Mouse (Mus musculus) stomach, embryonic 14.5 days (tissue): ENCODE measurements around the gene Nhlrc3. TPM values are rescaled to one million over a fixed set of nuclear protein-coding genes. Genes with fewer than 3 reads are reported as not detected.
A peak's percentile ranks its signal among the peaks of the same experiment; 100 is the strongest.

Source experiments
- ATAC-seq: fragments of 200-750 bp; cut with Nextera tagmentation; 2 replicates; pipeline ENCODE4 v1.8.0; 2017; ENCODE audit warnings: low read depth, moderate TSS enrichment; ENCODE audit not compliant: insufficient number of reproducible peaks, insufficient read depth, low FRiP score
- H3K27ac ChIP-seq: fragments of 300-500 bp; sonication (generic); 2 replicates; pipeline ENCODE4 v1.5.1; 2014; ENCODE audit warnings: mild to moderate bottlenecking, low read length, moderate library complexity, mixed read lengths
- H3K27me3 ChIP-seq: fragments of 300-500 bp; sonication (generic); 2 replicates; pipeline ENCODE4 v1.6.1; 2014; ENCODE audit warnings: low read length, control low read depth, mixed read lengths; ENCODE audit not compliant: control insufficient read depth, insufficient read depth
- H3K36me3 ChIP-seq: fragments of 300-500 bp; sonication (generic); 2 replicates; pipeline ENCODE4 v1.6.1; 2014; ENCODE audit warnings: mild to moderate bottlenecking, control low read depth, low read length, moderate library complexity, mixed read lengths; ENCODE audit not compliant: control insufficient read depth, insufficient read depth
- H3K4me1 ChIP-seq: fragments of 300-500 bp; sonication (generic); 2 replicates; pipeline ENCODE4 v1.6.1; 2014; ENCODE audit warnings: low read length, control low read depth, mixed read lengths; ENCODE audit not compliant: control insufficient read depth, insufficient read depth
- H3K4me2 ChIP-seq: fragments of 300-500 bp; sonication (generic); replicated peaks from 2 replicates; pipeline ENCODE4 v1.6.1; 2014; ENCODE audit warnings: low read depth, low read length, control low read depth
- H3K4me3 ChIP-seq: fragments of 300-500 bp; sonication (generic); 2 replicates; pipeline ENCODE4 v1.5.1; 2014; ENCODE audit warnings: low read depth, low read length, control low read depth
- H3K9ac ChIP-seq: fragments of 300-500 bp; sonication (generic); replicated peaks from 2 replicates; pipeline ENCODE4 v1.6.1; 2014; ENCODE audit warnings: low read depth, mild to moderate bottlenecking, control low read depth, low read length, moderate library complexity, mixed read lengths
- H3K9me3 ChIP-seq: fragments of 300-500 bp; sonication (generic); 2 replicates; pipeline ENCODE4 v1.6.1; 2016; ENCODE audit warnings: low read depth, low read length, control low read depth; ENCODE audit not compliant: control insufficient read depth
- WGBS: fragments of 180-500 bp; shearing (Covaris S2); extraction: QIAGEN DNeasy Blood & Tissue Kit; methylation state at CpG from one replicate; pipeline ENCODE4 v1.1.7; 2014; 5-methylcytosine and 5-hydroxymethylcytosine counted together
- polyA plus RNA-seq: library from polyadenylated mRNA; unstranded; fragments of >200 nt; fragmentation: Nextera tagmentation; extraction: Ambion mirVana; gene quantifications from 2 replicates; pipeline ENCODE4 v1.2.1, GENCODE M21; 2014

Gene Nhlrc3
- polyA plus RNA-seq, 1 experiment from 2014 or later = 11.4 TPM

DNA sequence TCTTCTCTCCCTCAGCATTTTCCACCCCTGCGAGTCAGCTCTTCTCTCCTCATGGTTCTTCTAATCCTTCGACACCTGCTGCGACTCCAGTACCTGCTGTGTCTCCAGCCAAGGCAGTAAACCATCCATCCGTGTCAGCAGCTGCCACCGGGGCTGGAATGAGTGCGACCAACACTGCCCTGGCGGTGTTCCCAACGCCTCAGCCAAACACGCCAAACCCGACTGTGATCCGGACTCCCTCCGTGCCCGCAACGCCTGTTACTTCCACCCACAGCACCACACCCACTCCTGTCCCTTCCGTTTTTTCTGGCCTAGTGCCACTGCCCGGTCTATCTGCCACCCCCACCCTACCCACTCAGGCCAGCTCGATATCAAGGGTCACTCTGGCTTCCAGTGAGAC lies 14.3 kb upstream of the Nhlrc3 start:
- Histone ChIP-seq H3K4me3 (no peak overlapping the region), H3K4me2 (no peak overlapping the region), H3K36me3 (peaks cover 64% of the 10 kb centered on the region), H3K4me1 (no peaks in the 10 kb centered on the region), H3K9me3 (no peaks in the 10 kb centered on the region), H3K27ac (no peak overlapping the region), H3K27me3 (no peaks in the 10 kb centered on the region), H3K9ac (no peak overlapping the region)
- ATAC-seq = no peak
- WGBS = 89% methylated on average over 17 of the region's 17 CpGs

DNA sequence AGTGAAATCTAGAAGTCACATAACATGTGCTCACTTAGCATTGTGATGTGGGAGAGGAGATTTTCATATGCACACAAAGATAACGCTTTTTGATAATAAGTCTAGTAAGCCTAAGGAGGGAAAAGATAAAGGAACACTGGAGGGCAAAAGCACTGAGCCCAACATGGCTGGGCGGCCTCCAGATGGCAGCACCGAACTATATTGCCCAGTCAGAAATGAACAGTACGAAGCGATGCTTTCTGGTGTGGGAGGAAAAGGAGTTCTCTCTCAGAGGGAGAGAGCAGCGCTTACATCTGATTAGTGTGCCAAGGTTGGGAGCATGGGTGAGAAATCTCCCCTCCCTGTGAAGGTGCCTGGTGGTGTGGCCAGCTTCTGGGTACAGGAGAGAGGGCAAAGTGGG lies 12.8 kb upstream of the Nhlrc3 start:
- WGBS = 49% methylated on average over 6 of the region's 6 CpGs
- no peaks in the 10 kb centered on the region for H3K9me3 ChIP-seq
- H3K9ac ChIP-seq = no peak overlapping the region
- H3K4me1 ChIP-seq = no peaks in the 10 kb centered on the region
- no peaks in the 10 kb centered on the region for H3K27me3 ChIP-seq
- H3K36me3 ChIP-seq = peaks cover 65% of the 10 kb centered on the region
- ATAC-seq = no peak
- no peak overlapping the region for H3K4me2 ChIP-seq
- H3K4me3 ChIP-seq = no peak overlapping the region
- H3K27ac ChIP-seq = no peak overlapping the region

DNA sequence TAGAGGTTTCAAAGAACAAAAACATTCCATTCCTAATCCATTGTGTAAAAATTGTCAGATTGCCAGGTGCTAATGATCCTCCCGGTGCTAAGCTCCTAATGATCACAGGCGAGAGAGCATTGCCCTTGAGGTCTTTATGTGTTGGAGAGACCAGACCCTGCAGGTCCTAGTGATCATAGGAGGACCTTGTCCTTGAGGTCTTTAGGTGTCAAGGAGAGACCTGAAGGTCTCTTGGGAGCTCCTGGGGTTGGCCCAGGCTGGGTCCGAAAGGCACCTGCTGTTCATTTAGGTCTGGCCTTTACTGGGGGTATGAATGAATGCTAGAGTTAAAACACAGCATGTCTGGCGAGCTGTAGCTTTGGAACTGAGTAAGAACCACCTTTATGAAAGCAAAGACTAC lies 11.0 kb upstream of the Nhlrc3 start:
- no peak for ATAC-seq
- Histone ChIP-seq H3K36me3 (peaks cover 61% of the 10 kb centered on the region), H3K27me3 (no peaks in the 10 kb centered on the region), H3K4me3 (no peak overlapping the region), H3K27ac (no peak overlapping the region), H3K4me2 (no peak overlapping the region), H3K4me1 (no peaks in the 10 kb centered on the region), H3K9me3 (no peaks in the 10 kb centered on the region), H3K9ac (no peak overlapping the region)
- WGBS = 78% methylated on average over 4 of the region's 4 CpGs

DNA sequence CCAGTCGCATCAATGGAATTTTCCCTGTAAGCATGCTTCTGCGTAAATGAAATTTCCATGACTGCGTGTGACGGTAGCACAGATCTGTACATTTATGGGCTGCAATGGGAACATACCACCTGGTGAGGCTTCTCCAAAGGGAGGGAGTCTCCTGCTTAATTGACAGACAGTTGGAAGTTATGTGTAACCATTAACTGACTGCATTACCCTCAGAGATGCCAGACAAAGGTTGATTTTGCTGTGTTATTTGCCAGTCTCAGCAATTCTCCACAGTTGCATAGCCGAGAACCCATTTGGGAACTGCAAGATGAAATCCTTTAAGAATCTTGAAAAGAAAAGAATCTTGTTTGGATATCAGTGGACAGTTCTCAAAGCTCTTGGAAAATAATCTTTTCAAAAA lies 8.9 kb upstream of the Nhlrc3 start:
- peaks cover 48% of the 10 kb centered on the region for H3K36me3 ChIP-seq

DNA sequence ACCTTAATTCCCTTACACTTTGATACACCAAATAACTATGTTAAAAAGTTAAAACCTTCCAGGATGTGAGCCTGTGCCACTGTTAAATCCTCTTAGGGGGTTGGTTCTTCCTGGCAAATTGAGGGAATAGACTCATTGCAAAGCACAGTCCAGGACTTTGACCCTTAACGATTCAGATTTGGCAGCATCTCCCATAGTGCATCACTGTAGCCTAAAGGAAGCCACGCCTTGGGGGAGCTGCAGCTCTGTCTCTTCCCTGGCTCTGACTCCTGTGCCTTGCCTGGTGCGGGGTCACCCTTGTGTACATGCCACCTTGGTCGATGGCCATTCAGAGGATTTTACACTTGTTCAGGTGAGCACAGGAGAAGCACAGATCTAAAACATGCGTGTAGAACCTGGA lies 6.5 kb upstream of the Nhlrc3 start:
- Histone ChIP-seq H3K4me3 (no peak overlapping the region), H3K36me3 (peaks cover 36% of the 10 kb centered on the region), H3K9me3 (no peaks in the 10 kb centered on the region), H3K4me2 (no peak overlapping the region), H3K27ac (no peak overlapping the region), H3K9ac (no peak overlapping the region), H3K4me1 (peaks cover 17% of the 10 kb centered on the region; the same call in 1 of the 2 replicates), H3K27me3 (no peaks in the 10 kb centered on the region)
- 87% methylated on average over 5 of the region's 5 CpGs for WGBS
- no peak for ATAC-seq

More for the DNA sequence above, 8.9 kb upstream of the Nhlrc3 start:
- no peak for ATAC-seq
- Histone ChIP-seq H3K4me2 (no peak overlapping the region), H3K4me1 (0 out of 2 replicates have a peak, but pooled peaks cover 3% of the 10 kb centered on the region), H3K27me3 (no peaks in the 10 kb centered on the region), H3K9me3 (no peaks in the 10 kb centered on the region), H3K4me3 (no peak overlapping the region), H3K9ac (no peak overlapping the region), H3K27ac (no peak overlapping the region)
- 96% methylated on average over 5 of the region's 5 CpGs for WGBS

DNA sequence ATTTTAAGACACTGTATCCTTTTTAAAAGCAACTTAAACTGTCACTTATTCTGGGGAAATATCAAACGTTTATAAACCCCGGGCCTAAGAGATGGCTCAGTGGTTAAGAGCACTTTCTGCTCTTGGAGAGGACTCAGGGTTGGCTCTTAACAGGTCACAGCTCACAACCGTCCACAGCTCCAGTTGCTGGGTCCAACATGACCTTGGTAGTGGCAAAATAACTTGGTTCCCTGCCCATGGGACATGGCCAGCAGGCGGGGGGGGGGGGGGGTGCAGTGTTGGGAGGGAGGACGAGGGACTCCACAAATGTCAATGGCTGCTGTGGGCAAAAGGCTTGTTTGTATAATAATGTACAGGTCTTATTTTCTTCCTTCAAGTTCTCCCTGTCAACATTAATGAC lies 4.2 kb upstream of the Nhlrc3 start:
- Histone ChIP-seq H3K27me3 (no peaks in the 10 kb centered on the region), H3K4me1 (peaks cover 18% of the 10 kb centered on the region), H3K4me3 (no peak overlapping the region), H3K9me3 (no peaks in the 10 kb centered on the region), H3K9ac (no peak overlapping the region), H3K27ac (no peak overlapping the region), H3K36me3 (peaks cover 16% of the 10 kb centered on the region), H3K4me2 (no peak overlapping the region)
- 73% methylated on average over 5 of the region's 5 CpGs for WGBS
- ATAC-seq = no peak

DNA sequence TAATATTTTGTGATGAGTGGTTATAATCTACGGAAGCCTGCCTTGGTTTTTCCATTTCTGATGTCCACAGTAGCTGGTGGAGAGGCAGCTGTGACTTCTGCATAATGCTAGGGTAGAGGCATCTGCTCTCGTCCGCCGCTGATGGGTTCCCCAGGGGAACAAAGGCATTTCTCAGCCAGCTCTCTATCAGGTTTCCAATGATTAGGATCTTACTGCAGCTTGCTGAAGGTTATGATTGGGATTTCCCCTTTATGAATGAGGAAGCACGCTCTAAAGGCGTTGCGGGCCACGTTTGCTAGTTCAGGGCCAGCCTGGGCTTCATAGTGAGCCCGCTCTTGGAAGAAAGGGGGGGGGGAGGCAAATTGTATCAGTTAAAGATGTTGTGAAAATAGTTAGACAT lies 3.3 kb upstream of the Nhlrc3 start:
- no peak for ATAC-seq
- no peaks in the 10 kb centered on the region for H3K9me3 ChIP-seq
- 74% methylated on average over 9 of the region's 9 CpGs for WGBS
- H3K27ac ChIP-seq = no peak overlapping the region
- no peaks in the 10 kb centered on the region for H3K27me3 ChIP-seq
- H3K36me3 ChIP-seq = peaks cover 9% of the 10 kb centered on the region; the same call in 1 of the 2 replicates
- no peak overlapping the region for H3K9ac ChIP-seq
- H3K4me1 ChIP-seq = peaks cover 22% of the 10 kb centered on the region
- H3K4me3 ChIP-seq = no peak overlapping the region
- H3K4me2 ChIP-seq = no peak overlapping the region

DNA sequence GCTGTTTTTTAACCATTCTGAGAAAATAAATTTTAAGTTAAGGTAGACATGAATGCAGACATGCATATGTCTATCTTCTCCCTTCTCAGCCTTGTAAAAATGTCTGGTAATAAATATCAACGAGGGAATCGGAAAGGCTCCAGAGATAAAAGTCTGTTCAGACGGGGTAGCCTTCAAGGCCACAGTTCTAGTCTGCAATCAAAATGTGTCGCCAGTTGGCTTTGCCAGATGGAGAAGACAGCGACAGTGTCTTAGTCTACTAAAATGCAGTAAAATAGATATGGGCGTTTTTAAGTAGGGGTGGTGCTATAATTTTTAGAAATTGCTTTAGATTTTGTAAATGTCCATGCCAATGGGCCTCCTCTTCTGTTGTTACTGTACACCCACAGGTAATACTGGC lies 2.2 kb upstream of the Nhlrc3 start:
- H3K4me3 ChIP-seq = peak overlapping the region; percentile 96
- no peak for ATAC-seq
- H3K9ac ChIP-seq = 0 out of 2 replicates have a peak overlapping the region, but pooled peaks have one; percentile 14
- H3K27ac ChIP-seq = no peak overlapping the region
- peaks cover 11% of the 10 kb centered on the region for H3K36me3 ChIP-seq
- H3K4me1 ChIP-seq = peaks cover 22% of the 10 kb centered on the region
- WGBS = 43% methylated on average over 6 of the region's 6 CpGs
- peak overlapping the region; percentile 80 for H3K4me2 ChIP-seq
- H3K9me3 ChIP-seq = no peaks in the 10 kb centered on the region
- no peaks in the 10 kb centered on the region for H3K27me3 ChIP-seq

DNA sequence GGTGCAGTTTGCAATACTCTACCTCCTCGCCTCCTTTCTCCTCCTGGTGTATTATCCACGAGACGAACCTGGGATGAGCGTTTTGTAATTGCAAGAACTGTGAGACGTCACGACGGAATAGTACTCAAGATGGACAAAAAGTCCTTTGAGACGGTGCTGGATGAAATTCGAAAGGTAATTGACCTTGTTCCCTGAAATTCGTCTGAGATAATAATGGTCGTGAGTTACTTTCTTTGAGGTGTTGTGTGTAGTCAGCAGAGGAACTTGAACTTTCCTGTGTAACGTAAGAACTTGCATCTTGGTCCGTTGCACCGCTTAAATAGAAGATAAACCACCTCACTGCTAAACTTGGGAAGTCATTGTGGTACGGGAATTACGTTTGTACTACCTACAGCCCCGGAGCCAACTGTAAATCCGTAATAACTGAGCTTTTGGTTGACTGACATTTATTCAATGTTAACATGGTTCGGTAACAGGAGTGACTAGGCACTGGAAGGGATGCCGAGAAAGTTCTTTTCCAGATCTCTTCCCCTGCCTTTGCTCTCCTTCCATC lies 1.1 kb upstream of the Nhlrc3 start:
- H3K36me3 ChIP-seq = peaks cover 15% of the 10 kb centered on the region
- H3K27me3 ChIP-seq = no peaks in the 10 kb centered on the region
- peaks cover 22% of the 10 kb centered on the region for H3K4me1 ChIP-seq
- no peaks in the 10 kb centered on the region for H3K9me3 ChIP-seq
- H3K4me2 ChIP-seq = peak overlapping the region; percentile 80
- no peak for ATAC-seq
- WGBS = 0% methylated on average over 20 of the region's 20 CpGs
- H3K9ac ChIP-seq = peak overlapping the region; percentile 86
- no peak overlapping the region for H3K27ac ChIP-seq
- peak overlapping the region; percentile 96 for H3K4me3 ChIP-seq
